Mouse (Mus musculus): Measurements from ENCODE around the gene Dolpp1. TPM values are rescaled to one million over a fixed set of nuclear protein-coding genes. Genes with fewer than 3 reads are reported as not detected.

Gene Dolpp1
- total and polyA plus RNA-seq, 3 experiments = 17.9 to 22.3 (median 19.2) TPM

- peaks cover 43 to 87% of the 10 kb centered on the region in 2 experiments for H3K36me3 ChIP-seq (replicated peaks in 1 of 2; ENCODE audit: control insufficient read depth in 1 of 2, insufficient read depth in 1 of 2, low read length in 1 of 2)
These were observed 20.5 kb upstream of the Dolpp1 start for GRCm38 (mm10) chr2:30371544-30371943.

GRCm38 (mm10) chr2:30372726-30373125 lies 19.3 kb upstream of the Dolpp1 start:
- peaks cover 50 to 89% of the 10 kb centered on the region in 2 experiments for H3K36me3 ChIP-seq (replicated peaks in 1 of 2; ENCODE audit: control insufficient read depth in 1 of 2, insufficient read depth in 1 of 2, low read length in 1 of 2)
- H3K4me2 ChIP-seq (ENCODE audit: insufficient read depth, low read depth, poor library complexity, severe bottlenecking) = no peak overlapping the region

More at GRCm38 (mm10) chr2:30371544-30371943, 20.5 kb upstream of the Dolpp1 start:
- Histone ChIP-seq H3K4me3 (replicated peaks in 1 of 3; ENCODE audit: low read depth in 2 of 3, low read length in 2 of 3, poor library complexity in 1 of 3) (no peak overlapping the region), H3K4me2 (ENCODE audit: insufficient read depth, low read depth, poor library complexity, severe bottlenecking) (no peak overlapping the region), H3K79me2 (replicated peaks; ENCODE audit: control insufficient read depth, extremely low read depth, insufficient read depth, poor library complexity, severe bottlenecking) (no peaks in the 10 kb centered on the region), H3K27ac (ENCODE audit: insufficient read depth, low read depth) (no peak overlapping the region), H3K4me1 (ENCODE audit: control insufficient read depth in 1 of 2, insufficient read depth in 2 of 2) (no peaks in the 10 kb centered on the region), H3K27me3 (replicated peaks) (no peaks in the 10 kb centered on the region), H3K9me3 (replicated peaks; ENCODE audit: low read length) (no peaks in the 10 kb centered on the region), H3K9ac (ENCODE audit: insufficient read depth, low read depth) (no peak overlapping the region)
- no peak for TF ChIP-seq NRF1 (IDR thresholded peaks at IDR 0.05; ENCODE audit: low read depth, low read length)
- TF ChIP-seq TBP (conservative IDR thresholded peaks at IDR 0.05; ENCODE audit: low read depth, low read length) = no peak
- no peak for TF ChIP-seq CTCF (conservative IDR thresholded peaks at IDR 0.05 in 1 of 2, IDR thresholded peaks at IDR 0.05 in 1 of 2; ENCODE audit: low read depth in 2 of 2, low read length in 2 of 2)
- no peak for TF ChIP-seq ETS1 (conservative IDR thresholded peaks at IDR 0.05; ENCODE audit: low read depth, low read length)
- TF ChIP-seq MAFK (IDR thresholded peaks at IDR 0.05; ENCODE audit: insufficient replicate concordance, low read length) = no peak
- TF ChIP-seq SIN3A (IDR thresholded peaks at IDR 0.05; ENCODE audit: low read length) = no peak
- no peak for TF ChIP-seq HCFC1 (IDR thresholded peaks at IDR 0.05; ENCODE audit: low read depth, low read length)
- no peak for TF ChIP-seq BHLHE40 (IDR thresholded peaks at IDR 0.05; ENCODE audit: low read depth, low read length)
- no peak for TF ChIP-seq USF2 (conservative IDR thresholded peaks at IDR 0.05; ENCODE audit: low read depth, low read length)
- TF ChIP-seq CHD1 (IDR thresholded peaks at IDR 0.05; ENCODE audit: low read depth, low read length) = no peak
- dilution Hi-C loops (cut with MboI; ENCODE audit: extremely low pct_ligation_motif_present, extremely low pct_unique_long_range_greater_than_20kb, low sequenced_read_pairs) = no loop called here
- no peak for DNase-seq (ENCODE audit: extremely low read depth)
- in situ Hi-C loops (cut with MboI; ENCODE audit: low pct_ligation_motif_present, low pct_unique_long_range_greater_than_20kb, low sequenced_read_pairs) = no loop called here

GRCm38 (mm10) chr2:30375893-30376292 lies 16.2 kb upstream of the Dolpp1 start:
- in situ Hi-C loops (cut with MboI; ENCODE audit: low pct_ligation_motif_present, low pct_unique_long_range_greater_than_20kb, low sequenced_read_pairs) = no loop called here
- H3K36me3 ChIP-seq (replicated peaks in 1 of 2; ENCODE audit: control insufficient read depth in 1 of 2, insufficient read depth in 1 of 2, low read length in 1 of 2) = peaks cover 44 to 86% of the 10 kb centered on the region in 2 experiments

More at GRCm38 (mm10) chr2:30372726-30373125, 19.3 kb upstream of the Dolpp1 start:
- dilution Hi-C loops (cut with MboI; ENCODE audit: extremely low pct_ligation_motif_present, extremely low pct_unique_long_range_greater_than_20kb, low sequenced_read_pairs) = no loop called here
- Histone ChIP-seq H3K27me3 (replicated peaks) (no peaks in the 10 kb centered on the region), H3K9ac (ENCODE audit: insufficient read depth, low read depth) (no peak overlapping the region), H3K4me1 (ENCODE audit: control insufficient read depth in 1 of 2, insufficient read depth in 2 of 2) (no peaks in the 10 kb centered on the region), H3K4me3 (replicated peaks in 1 of 3; ENCODE audit: low read depth in 2 of 3, low read length in 2 of 3, poor library complexity in 1 of 3) (no peak overlapping the region), H3K79me2 (replicated peaks; ENCODE audit: control insufficient read depth, extremely low read depth, insufficient read depth, poor library complexity, severe bottlenecking) (no peaks in the 10 kb centered on the region), H3K9me3 (replicated peaks; ENCODE audit: low read length) (no peaks in the 10 kb centered on the region), H3K27ac (ENCODE audit: insufficient read depth, low read depth) (no peak overlapping the region)
- DNase-seq (ENCODE audit: extremely low read depth) = no peak
- TF ChIP-seq RAD21 (IDR thresholded peaks at IDR 0.05; ENCODE audit: low read depth, low read length) (no peak), ZNF384 (IDR thresholded peaks at IDR 0.05; ENCODE audit: low read depth, low read length) (no peak), BHLHE40 (IDR thresholded peaks at IDR 0.05; ENCODE audit: low read depth, low read length) (no peak), ZKSCAN1 (IDR thresholded peaks at IDR 0.05; ENCODE audit: borderline replicate concordance, low read depth, low read length) (no peak), CHD2 (IDR thresholded peaks at IDR 0.05; ENCODE audit: low read length) (no peak), E2F4 (IDR thresholded peaks at IDR 0.05; ENCODE audit: insufficient replicate concordance, low read depth, low read length) (no peak), USF2 (conservative IDR thresholded peaks at IDR 0.05; ENCODE audit: low read depth, low read length) (no peak), MAFK (IDR thresholded peaks at IDR 0.05; ENCODE audit: insufficient replicate concordance, low read length) (no peak), RCOR1 (conservative IDR thresholded peaks at IDR 0.05; ENCODE audit: low read depth, low read length) (no peak), SIN3A (IDR thresholded peaks at IDR 0.05; ENCODE audit: low read length) (no peak)
- in situ Hi-C loops (cut with MboI; ENCODE audit: low pct_ligation_motif_present, low pct_unique_long_range_greater_than_20kb, low sequenced_read_pairs) = no loop called here

More at GRCm38 (mm10) chr2:30375893-30376292, 16.2 kb upstream of the Dolpp1 start:
- Histone ChIP-seq H3K4me3 (replicated peaks in 1 of 3; ENCODE audit: low read depth in 2 of 3, low read length in 2 of 3, poor library complexity in 1 of 3) (no peak overlapping the region), H3K79me2 (replicated peaks; ENCODE audit: control insufficient read depth, extremely low read depth, insufficient read depth, poor library complexity, severe bottlenecking) (no peaks in the 10 kb centered on the region), H3K27me3 (replicated peaks) (no peaks in the 10 kb centered on the region), H3K27ac (ENCODE audit: insufficient read depth, low read depth) (no peak overlapping the region), H3K4me2 (ENCODE audit: insufficient read depth, low read depth, poor library complexity, severe bottlenecking) (no peak overlapping the region), H3K4me1 (ENCODE audit: control insufficient read depth in 1 of 2, insufficient read depth in 2 of 2) (no peaks in the 10 kb centered on the region), H3K9ac (ENCODE audit: insufficient read depth, low read depth) (no peak overlapping the region), H3K9me3 (replicated peaks; ENCODE audit: low read length) (no peaks in the 10 kb centered on the region)
- dilution Hi-C loops (cut with MboI; ENCODE audit: extremely low pct_ligation_motif_present, extremely low pct_unique_long_range_greater_than_20kb, low sequenced_read_pairs) = no loop called here
- TF ChIP-seq E2F4 (IDR thresholded peaks at IDR 0.05; ENCODE audit: insufficient replicate concordance, low read depth, low read length) (no peak), MAX (IDR thresholded peaks at IDR 0.05; ENCODE audit: low read length) (no peak), IRF4 (IDR thresholded peaks at IDR 0.05; ENCODE audit: low read depth, low read length) (no peak), BHLHE40 (IDR thresholded peaks at IDR 0.05; ENCODE audit: low read depth, low read length) (no peak), TBP (conservative IDR thresholded peaks at IDR 0.05; ENCODE audit: low read depth, low read length) (no peak)
- DNase-seq (ENCODE audit: extremely low read depth) = no peak
